Mouse (Mus musculus): ENCODE results near the gene Ocm. TPM values are rescaled to one million over a fixed set of nuclear protein-coding genes. Genes with fewer than 3 reads are reported as not detected.

Gene Ocm
- polyA plus RNA-seq (2014; fragmentation: Nextera tagmentation; extraction: Ambion mirVana) = 0.90 TPM in 1 of 2 replicates, not detected in the other

- Histone ChIP-seq H3K9ac (ENCODE audit: low read length) (no peak within 1 kb of the TSS), H3K36me3 (ENCODE audit: control insufficient read depth, insufficient read depth, low read length) (no peaks in the 10 kb centered on the region), H3K4me1 (ENCODE audit: control insufficient read depth, insufficient read depth, low read length) (no peaks in the 10 kb centered on the region), H3K4me2 (ENCODE audit: low read length) (no peak within 1 kb of the TSS), H3K27ac (ENCODE audit: low read depth, low read length) (no peak within 1 kb of the TSS), H3K9me3 (replicated peaks; ENCODE audit: control insufficient read depth, low read length) (no peaks in the 10 kb centered on the region), H3K4me3 (ENCODE audit: low read depth, low read length) (no peak within 1 kb of the TSS), H3K27me3 (replicated peaks; ENCODE audit: control insufficient read depth, insufficient read depth, low read length) (no peaks in the 10 kb centered on the region)
- ATAC-seq (no peak), DNase-seq (ENCODE audit: low spot score) (no peak)
- 79% methylated on average over 11 of the region's 11 CpGs for WGBS
Measured at GRCm38 (mm10) chr5:144026620-144027263, at the start of gene Ocm. TSS of gene Ocm (minus strand) at chr5:144026670.

DNA sequence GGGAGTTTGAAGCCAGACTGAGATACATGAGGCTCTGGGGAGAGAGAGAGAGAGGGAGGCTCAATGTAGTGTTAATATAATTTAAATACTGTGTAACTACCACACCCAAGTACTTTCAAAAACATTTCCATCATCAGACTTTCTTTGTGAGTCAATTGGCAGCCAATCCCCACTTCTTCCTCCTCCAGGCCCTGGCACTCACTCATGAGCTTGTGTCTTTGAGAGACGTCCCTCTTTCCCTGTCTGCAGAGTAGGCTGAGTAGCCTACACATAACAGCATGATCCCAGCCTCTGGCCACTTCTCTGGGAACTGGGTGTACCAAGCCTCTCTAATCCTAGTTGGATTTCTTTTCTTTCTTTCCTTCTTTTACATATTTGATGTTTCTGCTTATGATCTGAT is 44.8 kb upstream of the Ocm start:
- Histone ChIP-seq H3K9ac (ENCODE audit: low read length) (no peak overlapping the region), H3K27me3 (replicated peaks; ENCODE audit: control insufficient read depth, insufficient read depth, low read length) (no peaks in the 10 kb centered on the region), H3K4me3 (ENCODE audit: low read depth, low read length) (no peak overlapping the region), H3K27ac (ENCODE audit: low read depth, low read length) (no peak overlapping the region), H3K4me2 (ENCODE audit: low read length) (no peak overlapping the region), H3K9me3 (replicated peaks; ENCODE audit: control insufficient read depth, low read length) (no peaks in the 10 kb centered on the region), H3K36me3 (ENCODE audit: control insufficient read depth, insufficient read depth, low read length) (no peaks in the 10 kb centered on the region), H3K4me1 (ENCODE audit: control insufficient read depth, insufficient read depth, low read length) (no peaks in the 10 kb centered on the region)
- DNase-seq (ENCODE audit: low spot score) (no peak), ATAC-seq (no peak)
- WGBS = 29% methylated on average over 1 of the region's 1 CpGs

- DNase-seq (ENCODE audit: low spot score) = no peak
Measured at GRCm38 (mm10) chr5:144070064-144070463, 43.6 kb upstream of the Ocm start.

GRCm38 (mm10) chr5:144066036-144066435 is 39.6 kb upstream of the Ocm start:
- Histone ChIP-seq H3K27ac (ENCODE audit: low read depth, low read length) (no peak overlapping the region), H3K9ac (ENCODE audit: low read length) (no peak overlapping the region), H3K9me3 (replicated peaks; ENCODE audit: control insufficient read depth, low read length) (no peaks in the 10 kb centered on the region), H3K27me3 (replicated peaks; ENCODE audit: control insufficient read depth, insufficient read depth, low read length) (no peaks in the 10 kb centered on the region), H3K4me3 (ENCODE audit: low read depth, low read length) (no peak overlapping the region), H3K4me2 (ENCODE audit: low read length) (no peak overlapping the region), H3K4me1 (ENCODE audit: control insufficient read depth, insufficient read depth, low read length) (no peaks in the 10 kb centered on the region), H3K36me3 (ENCODE audit: control insufficient read depth, insufficient read depth, low read length) (no peaks in the 10 kb centered on the region)
- DNase-seq (ENCODE audit: low spot score) = no peak
- ATAC-seq = no peak
- 87% methylated on average over 2 of the region's 2 CpGs for WGBS

More at GRCm38 (mm10) chr5:144070064-144070463, 43.6 kb upstream of the Ocm start:
- 91% methylated on average over 1 of the region's 1 CpGs for WGBS
- ATAC-seq = no peak
- no peaks in the 10 kb centered on the region for H3K27me3 ChIP-seq (replicated peaks; ENCODE audit: control insufficient read depth, insufficient read depth, low read length)
- no peak overlapping the region for H3K27ac ChIP-seq (ENCODE audit: low read depth, low read length)
- H3K9ac ChIP-seq (ENCODE audit: low read length) = no peak overlapping the region
- H3K4me3 ChIP-seq (ENCODE audit: low read depth, low read length) = no peak overlapping the region
- no peaks in the 10 kb centered on the region for H3K4me1 ChIP-seq (ENCODE audit: control insufficient read depth, insufficient read depth, low read length)
- no peak overlapping the region for H3K4me2 ChIP-seq (ENCODE audit: low read length)
- H3K9me3 ChIP-seq (replicated peaks; ENCODE audit: control insufficient read depth, low read length) = no peaks in the 10 kb centered on the region
- H3K36me3 ChIP-seq (ENCODE audit: control insufficient read depth, insufficient read depth, low read length) = no peaks in the 10 kb centered on the region

GRCm38 (mm10) chr5:144064093-144064492 is 37.6 kb upstream of the Ocm start:
- DNase-seq (ENCODE audit: low spot score) (no peak), ATAC-seq (no peak)
- 54% methylated on average over 5 of the region's 5 CpGs for WGBS
- no peak overlapping the region for H3K4me3 ChIP-seq (ENCODE audit: low read depth, low read length)
- no peak overlapping the region for H3K27ac ChIP-seq (ENCODE audit: low read depth, low read length)
- no peaks in the 10 kb centered on the region for H3K4me1 ChIP-seq (ENCODE audit: control insufficient read depth, insufficient read depth, low read length)
- no peak overlapping the region for H3K4me2 ChIP-seq (ENCODE audit: low read length)
- no peaks in the 10 kb centered on the region for H3K36me3 ChIP-seq (ENCODE audit: control insufficient read depth, insufficient read depth, low read length)
- H3K27me3 ChIP-seq (replicated peaks; ENCODE audit: control insufficient read depth, insufficient read depth, low read length) = no peaks in the 10 kb centered on the region
- no peaks in the 10 kb centered on the region for H3K9me3 ChIP-seq (replicated peaks; ENCODE audit: control insufficient read depth, low read length)
- H3K9ac ChIP-seq (ENCODE audit: low read length) = no peak overlapping the region

- WGBS = 93% methylated on average over 6 of the region's 6 CpGs
- H3K36me3 ChIP-seq (ENCODE audit: control insufficient read depth, insufficient read depth, low read length) = no peaks in the 10 kb centered on the region
- no peak for ATAC-seq
- no peak overlapping the region for H3K27ac ChIP-seq (ENCODE audit: low read depth, low read length)
- H3K4me3 ChIP-seq (ENCODE audit: low read depth, low read length) = no peak overlapping the region
- no peaks in the 10 kb centered on the region for H3K9me3 ChIP-seq (replicated peaks; ENCODE audit: control insufficient read depth, low read length)
- no peaks in the 10 kb centered on the region for H3K27me3 ChIP-seq (replicated peaks; ENCODE audit: control insufficient read depth, insufficient read depth, low read length)
- no peak overlapping the region for H3K4me2 ChIP-seq (ENCODE audit: low read length)
- H3K9ac ChIP-seq (ENCODE audit: low read length) = no peak overlapping the region
- no peaks in the 10 kb centered on the region for H3K4me1 ChIP-seq (ENCODE audit: control insufficient read depth, insufficient read depth, low read length)
- no peak for DNase-seq (ENCODE audit: low spot score)
Measured at GRCm38 (mm10) chr5:144054340-144054739, 27.9 kb upstream of the Ocm start.

GRCm38 (mm10) chr5:144053450-144053849 is 27.0 kb upstream of the Ocm start:
- no peak overlapping the region for H3K4me3 ChIP-seq (ENCODE audit: low read depth, low read length)
- H3K9me3 ChIP-seq (replicated peaks; ENCODE audit: control insufficient read depth, low read length) = no peaks in the 10 kb centered on the region
- H3K4me1 ChIP-seq (ENCODE audit: control insufficient read depth, insufficient read depth, low read length) = no peaks in the 10 kb centered on the region
- no peak overlapping the region for H3K4me2 ChIP-seq (ENCODE audit: low read length)
- ATAC-seq (no peak), DNase-seq (ENCODE audit: low spot score) (no peak)
- no peaks in the 10 kb centered on the region for H3K36me3 ChIP-seq (ENCODE audit: control insufficient read depth, insufficient read depth, low read length)
- H3K27ac ChIP-seq (ENCODE audit: low read depth, low read length) = no peak overlapping the region
- no peak overlapping the region for H3K9ac ChIP-seq (ENCODE audit: low read length)
- 56% methylated on average over 3 of the region's 3 CpGs for WGBS
- H3K27me3 ChIP-seq (replicated peaks; ENCODE audit: control insufficient read depth, insufficient read depth, low read length) = no peaks in the 10 kb centered on the region

- H3K4me3 ChIP-seq (ENCODE audit: low read depth, low read length) = no peak overlapping the region
- no peaks in the 10 kb centered on the region for H3K27me3 ChIP-seq (replicated peaks; ENCODE audit: control insufficient read depth, insufficient read depth, low read length)
- no peak overlapping the region for H3K9ac ChIP-seq (ENCODE audit: low read length)
- H3K9me3 ChIP-seq (replicated peaks; ENCODE audit: control insufficient read depth, low read length) = no peaks in the 10 kb centered on the region
- no peak for ATAC-seq
- H3K36me3 ChIP-seq (ENCODE audit: control insufficient read depth, insufficient read depth, low read length) = no peaks in the 10 kb centered on the region
- no peak overlapping the region for H3K4me2 ChIP-seq (ENCODE audit: low read length)
- H3K27ac ChIP-seq (ENCODE audit: low read depth, low read length) = no peak overlapping the region
- H3K4me1 ChIP-seq (ENCODE audit: control insufficient read depth, insufficient read depth, low read length) = no peaks in the 10 kb centered on the region
- no peak for DNase-seq (ENCODE audit: low spot score)
Measured at GRCm38 (mm10) chr5:144051268-144051667, 24.8 kb upstream of the Ocm start.

DNA sequence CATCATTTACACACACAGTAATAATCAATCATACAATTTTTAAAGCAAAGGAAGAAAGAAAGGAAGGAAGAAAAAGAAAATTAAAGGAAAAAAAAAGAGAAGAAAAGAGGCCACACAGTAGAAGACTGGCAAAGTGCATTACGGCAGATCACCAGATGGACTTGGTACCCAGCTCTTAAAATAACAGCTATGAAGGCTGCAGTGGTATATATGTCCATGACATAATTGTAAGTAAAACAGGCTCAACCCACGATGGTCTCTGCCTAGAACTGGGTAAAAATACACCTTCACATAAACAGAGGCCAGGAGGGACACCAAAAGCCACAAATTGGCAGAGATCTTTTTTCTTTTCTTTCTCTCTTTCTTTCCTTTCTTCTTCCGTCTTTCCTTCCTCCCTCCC is 23.4 kb upstream of the Ocm start:
- DNase-seq (ENCODE audit: low spot score) (no peak), ATAC-seq (no peak)
- Histone ChIP-seq H3K27me3 (replicated peaks; ENCODE audit: control insufficient read depth, insufficient read depth, low read length) (no peaks in the 10 kb centered on the region), H3K4me1 (ENCODE audit: control insufficient read depth, insufficient read depth, low read length) (no peaks in the 10 kb centered on the region), H3K9me3 (replicated peaks; ENCODE audit: control insufficient read depth, low read length) (no peaks in the 10 kb centered on the region), H3K4me2 (ENCODE audit: low read length) (no peak overlapping the region), H3K36me3 (ENCODE audit: control insufficient read depth, insufficient read depth, low read length) (no peaks in the 10 kb centered on the region), H3K4me3 (ENCODE audit: low read depth, low read length) (no peak overlapping the region), H3K9ac (ENCODE audit: low read length) (no peak overlapping the region), H3K27ac (ENCODE audit: low read depth, low read length) (no peak overlapping the region)
- 72% methylated on average over 3 of the region's 3 CpGs for WGBS
